Mouse (Mus musculus) liver, embryonic 15.5 days (tissue): ENCODE data around the gene Atraid. TPM values are rescaled to one million over a fixed set of nuclear protein-coding genes. Genes with fewer than 3 reads are reported as not detected.
"Not testable (repeated sequence)": the region's sequence is repeated elsewhere in the genome, so short reads cannot be mapped to it uniquely, and the experiment has no call there.

ENCODE experiments used
- ATAC-seq: fragments of 200-750 bp; cut with Nextera tagmentation; 2 replicates; pipeline ENCODE4 v1.8.0; 2017; ENCODE audit warnings: moderate number of reproducible peaks, mild to moderate bottlenecking, moderate library complexity; ENCODE audit not compliant: insufficient read depth
- H3K27ac ChIP-seq: fragments of 300-500 bp; sonication (generic); replicated peaks from 2 replicates; pipeline ENCODE4 v1.5.1; 2015; ENCODE audit warnings: mild to moderate bottlenecking, inconsistent platforms
- H3K27me3 ChIP-seq: fragments of 300-500 bp; sonication (generic); 2 replicates; pipeline ENCODE4 v1.6.1; 2015; ENCODE audit warnings: mild to moderate bottlenecking, inconsistent platforms
- H3K36me3 ChIP-seq: fragments of 300-500 bp; sonication (generic); replicated peaks from 2 replicates; pipeline ENCODE4 v1.6.1; 2015; ENCODE audit warnings: moderate library complexity, mild to moderate bottlenecking, inconsistent platforms
- H3K4me1 ChIP-seq: fragments of 300-500 bp; sonication (generic); replicated peaks from 2 replicates; pipeline ENCODE4 v1.6.1; 2015; ENCODE audit warnings: inconsistent platforms
- H3K4me2 ChIP-seq: fragments of 300-500 bp; sonication (generic); 2 replicates; pipeline ENCODE4 v1.6.1; 2015; ENCODE audit warnings: moderate library complexity, mild to moderate bottlenecking, inconsistent platforms
- H3K4me3 ChIP-seq: fragments of 300-500 bp; sonication (generic); replicated peaks from 2 replicates; pipeline ENCODE4 v1.5.1; 2015; ENCODE audit warnings: mild to moderate bottlenecking, inconsistent platforms
- H3K9ac ChIP-seq: fragments of 300-500 bp; sonication (generic); 2 replicates; pipeline ENCODE4 v1.6.1; 2015; ENCODE audit warnings: moderate library complexity, mild to moderate bottlenecking, inconsistent platforms
- H3K9me3 ChIP-seq: fragments of 300-500 bp; sonication (generic); replicated peaks from 2 replicates; pipeline ENCODE4 v1.6.1; 2016; ENCODE audit warnings: inconsistent platforms
- WGBS: fragments of 180-500 bp; shearing (Covaris S2); methylation state at CpG from one replicate; pipeline ENCODE4 v1.1.7; 2015; ENCODE audit warnings: mixed read lengths; ENCODE audit not compliant: insufficient replicate concordance; 5-methylcytosine and 5-hydroxymethylcytosine counted together
- polyA plus RNA-seq: library from polyadenylated mRNA; unstranded; fragments of >200 nt; fragmentation: Nextera tagmentation; extraction: Ambion mirVana; gene quantifications from 2 replicates; pipeline ENCODE4 v1.2.1, GENCODE M21; 2015

Gene Atraid
- polyA plus RNA-seq, 1 experiment from 2014 or later = 55.8 TPM

GRCm38 (mm10) chr5:31024641-31025040 lies 23.5 kb upstream of the Atraid start:
- H3K4me3 ChIP-seq = no peak overlapping the region
- no peaks in the 10 kb centered on the region for H3K36me3 ChIP-seq
- no peak overlapping the region for H3K27ac ChIP-seq
- H3K9me3 ChIP-seq = no peaks in the 10 kb centered on the region
- H3K9ac ChIP-seq = no peak overlapping the region
- H3K4me1 ChIP-seq = no peaks in the 10 kb centered on the region; the same call in 1 of the 2 replicates
- no peak for ATAC-seq
- H3K27me3 ChIP-seq = no peaks in the 10 kb centered on the region
- H3K4me2 ChIP-seq = no peak overlapping the region

DNA sequence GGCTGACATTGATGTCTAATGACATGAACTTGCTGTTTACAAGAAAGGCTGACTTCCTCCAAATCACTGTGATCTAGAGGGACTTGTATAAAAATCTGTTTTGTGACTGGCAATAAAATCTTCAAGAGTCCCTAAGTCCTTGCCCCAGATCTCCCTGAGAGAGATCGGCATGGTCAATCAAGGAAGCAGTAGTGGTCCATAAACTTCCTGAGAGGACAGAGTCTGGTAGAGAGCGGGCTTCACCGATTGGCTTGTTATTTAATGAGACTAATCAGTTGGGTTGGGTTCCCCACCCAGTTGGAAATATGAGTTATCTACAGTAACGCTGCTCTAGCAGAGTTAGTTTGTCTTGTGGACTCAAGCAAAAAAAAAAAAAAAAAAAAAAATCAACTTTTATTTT lies 17.2 kb upstream of the Atraid start:
- Histone ChIP-seq H3K4me3 (no peak overlapping the region), H3K9ac (no peak overlapping the region), H3K27me3 (no peaks in the 10 kb centered on the region), H3K4me2 (no peak overlapping the region), H3K27ac (no peak overlapping the region), H3K9me3 (no peaks in the 10 kb centered on the region), H3K36me3 (no peaks in the 10 kb centered on the region), H3K4me1 (no peaks in the 10 kb centered on the region)
- no peak for ATAC-seq
- WGBS = 44% methylated on average over 4 of the region's 4 CpGs

DNA sequence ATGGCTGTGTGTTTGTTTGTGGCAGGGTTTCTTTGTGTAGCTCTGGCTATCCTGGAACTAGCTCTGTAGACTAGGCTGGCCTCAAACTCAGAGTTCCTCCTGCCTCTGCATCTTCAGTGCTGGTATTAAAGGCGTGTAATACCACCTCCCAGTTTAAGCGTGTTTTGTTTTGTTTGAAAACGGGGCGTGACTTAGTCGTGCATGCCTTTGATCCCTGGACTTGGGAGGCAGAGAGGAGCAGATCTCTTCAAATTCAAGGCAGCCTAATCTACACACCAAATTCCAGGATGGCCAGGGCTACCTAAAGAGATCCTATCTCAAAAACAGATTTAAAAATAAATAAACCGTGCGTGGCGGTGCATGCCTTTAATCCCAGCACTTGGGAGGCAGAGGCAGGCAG lies 16.6 kb upstream of the Atraid start:
- 72% methylated on average over 8 of the region's 8 CpGs for WGBS
- H3K9me3 ChIP-seq = no peaks in the 10 kb centered on the region
- no peak overlapping the region for H3K4me3 ChIP-seq
- H3K36me3 ChIP-seq = no peaks in the 10 kb centered on the region
- H3K27ac ChIP-seq = no peak overlapping the region
- no peaks in the 10 kb centered on the region for H3K4me1 ChIP-seq
- no peaks in the 10 kb centered on the region for H3K27me3 ChIP-seq
- H3K9ac ChIP-seq = no peak overlapping the region
- ATAC-seq = no peak
- no peak overlapping the region for H3K4me2 ChIP-seq

GRCm38 (mm10) chr5:31034669-31035068 lies 13.4 kb upstream of the Atraid start:
- Histone ChIP-seq H3K27ac (no peak overlapping the region), H3K9ac (no peak overlapping the region), H3K4me1 (no peaks in the 10 kb centered on the region), H3K4me3 (no peak overlapping the region), H3K9me3 (no peaks in the 10 kb centered on the region), H3K4me2 (no peak overlapping the region), H3K27me3 (no peaks in the 10 kb centered on the region), H3K36me3 (peaks cover 3% of the 10 kb centered on the region; the same call in 1 of the 2 replicates)
- no peak for ATAC-seq
- 72% methylated on average over 6 of the region's 6 CpGs for whole genome bisulfite sequencing

- H3K27ac ChIP-seq, H3K9me3 ChIP-seq, H3K9ac ChIP-seq, H3K4me2 ChIP-seq, H3K4me1 ChIP-seq, H3K4me3 ChIP-seq, H3K27me3 ChIP-seq: not testable (repeated sequence)
- 75% methylated on average over 11 of the region's 11 CpGs for WGBS
- peak; percentile 57; the same call in 1 of the 2 replicates for ATAC-seq
- peaks cover 11% of the 10 kb centered on the region; the same call in 1 of the 2 replicates for H3K36me3 ChIP-seq
Observed at GRCm38 (mm10) chr5:31036556-31036955, 11.6 kb upstream of the Atraid start.

GRCm38 (mm10) chr5:31038171-31038845 lies 9.8 kb upstream of the Atraid start:
- Histone ChIP-seq H3K27me3 (no peaks in the 10 kb centered on the region), H3K36me3 (peaks cover 24% of the 10 kb centered on the region; the same call in 1 of the 2 replicates), H3K4me1 (no peaks in the 10 kb centered on the region), H3K9ac (no peak overlapping the region), H3K9me3 (no peaks in the 10 kb centered on the region), H3K27ac (no peak overlapping the region), H3K4me3 (no peak overlapping the region), H3K4me2 (no peak overlapping the region)
- no peak for ATAC-seq
- WGBS = 77% methylated on average over 7 of the region's 7 CpGs

DNA sequence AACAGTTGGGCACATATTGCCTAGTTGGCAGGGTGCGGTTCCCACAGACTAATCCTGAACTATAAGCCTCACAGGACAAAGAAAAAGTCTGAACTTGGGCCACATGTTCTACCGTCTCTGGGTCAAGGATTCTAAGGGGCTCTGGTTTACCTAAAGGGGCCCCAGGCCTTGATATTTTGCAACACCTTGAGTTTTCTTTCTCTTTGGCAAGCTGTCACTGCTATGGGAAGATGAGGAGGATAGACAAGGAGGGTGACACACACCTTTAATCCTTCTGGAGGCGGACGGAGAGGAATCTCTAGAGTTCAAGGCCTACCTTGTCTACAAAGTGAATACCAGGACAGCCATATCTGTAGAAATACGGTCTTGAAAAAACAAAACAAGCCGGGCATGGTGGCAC lies 1.7 kb upstream of the Atraid start:
- Histone ChIP-seq H3K4me1 (peaks cover 26% of the 10 kb centered on the region), H3K27ac (no peak overlapping the region), H3K4me3 (no peak overlapping the region), H3K9me3 (no peaks in the 10 kb centered on the region), H3K36me3 (0 out of 2 replicates have a peak, but pooled peaks cover 13% of the 10 kb centered on the region), H3K27me3 (no peaks in the 10 kb centered on the region), H3K9ac (no peak overlapping the region), H3K4me2 (no peak overlapping the region)
- ATAC-seq = no peak
- 83% methylated on average over 6 of the region's 6 CpGs for WGBS

DNA sequence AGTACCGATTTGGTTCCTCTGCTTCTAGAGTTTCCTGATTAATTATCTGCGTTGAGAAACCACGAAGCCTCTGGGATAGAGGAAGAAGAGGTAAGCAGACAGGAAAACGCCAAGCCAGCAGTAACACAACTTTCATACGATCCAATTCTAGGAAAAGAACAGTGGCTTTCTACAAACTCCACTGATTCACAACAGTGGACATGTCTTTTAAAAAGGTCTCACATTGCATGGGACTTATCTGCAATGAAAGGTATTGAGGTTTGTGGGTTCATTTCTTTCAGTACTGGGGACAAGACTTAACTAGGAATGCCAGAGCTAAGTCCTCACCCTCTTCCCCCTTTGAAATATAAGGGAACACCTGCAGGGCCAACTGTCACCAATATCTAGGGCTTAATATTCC lies 1.0 kb upstream of the Atraid start:
- Histone ChIP-seq H3K27me3 (no peaks in the 10 kb centered on the region), H3K9ac (peak overlapping the region; percentile 79), H3K27ac (no peak overlapping the region), H3K4me3 (peak overlapping the region; percentile 79), H3K4me2 (peak overlapping the region; percentile 92), H3K36me3 (0 out of 2 replicates have a peak, but pooled peaks cover 10% of the 10 kb centered on the region), H3K4me1 (peaks cover 26% of the 10 kb centered on the region), H3K9me3 (no peaks in the 10 kb centered on the region)
- ATAC-seq = no peak
- WGBS = 11% methylated on average over 5 of the region's 5 CpGs

DNA sequence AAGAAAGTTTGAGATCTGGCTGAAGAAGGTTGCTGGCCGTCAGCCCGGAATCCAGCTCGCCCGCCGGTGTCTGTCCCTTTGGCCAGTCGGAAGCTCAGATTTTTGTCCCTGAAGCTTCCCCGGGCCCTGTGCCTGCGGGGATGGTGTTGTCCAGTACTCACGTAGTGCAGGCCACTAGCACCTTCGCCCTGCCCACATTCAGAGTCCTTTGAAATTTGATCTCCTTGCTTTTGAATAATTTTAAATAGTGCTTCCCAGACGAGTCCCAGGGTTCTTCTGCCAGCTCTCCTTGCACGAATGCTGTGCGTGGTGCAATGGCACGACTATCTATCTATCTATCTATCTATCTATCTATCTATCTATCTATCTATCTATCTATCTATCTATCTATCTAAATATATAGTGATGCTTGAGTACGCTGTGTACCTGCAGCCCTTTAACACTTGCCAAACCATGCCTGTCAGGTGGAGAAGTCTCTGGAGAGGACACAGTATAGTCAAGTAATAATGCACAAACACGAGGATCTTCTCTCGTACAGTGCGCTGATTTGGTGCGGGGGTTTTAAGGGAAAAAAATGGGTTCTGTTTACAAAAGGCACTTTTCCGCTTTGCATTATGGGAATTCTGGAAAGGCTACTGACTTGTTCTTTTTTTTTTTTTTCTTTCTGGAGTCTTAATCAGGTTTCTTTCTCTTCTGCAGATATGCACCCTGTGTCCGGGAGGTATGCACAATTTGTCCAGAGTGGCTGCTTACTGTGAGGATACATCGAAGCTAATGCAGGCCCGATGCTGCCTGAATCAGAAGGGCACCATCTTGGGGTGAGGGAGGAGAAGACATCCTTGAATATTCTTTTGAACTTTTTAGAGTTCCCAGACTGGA lies 890 bp downstream of the Atraid start, which contains the start of gene Slc5a6:
Slc5a6 (minus strand) TSS at position 162 of the 879 bp plus-strand sequence.
- Histone ChIP-seq H3K27ac (peak within 1 kb of the TSS; percentile 92), H3K9ac (peak within 1 kb of the TSS; percentile 79), H3K36me3 (0 out of 2 replicates have a peak, but pooled peaks cover 5% of the 10 kb centered on the region), H3K9me3 (no peaks in the 10 kb centered on the region), H3K4me1 (peaks cover 29% of the 10 kb centered on the region), H3K4me3 (peak within 1 kb of the TSS; percentile 79), H3K4me2 (peak within 1 kb of the TSS; percentile 92), H3K27me3 (no peaks in the 10 kb centered on the region)
- under 1% methylated on average over 23 of the region's 23 CpGs for WGBS
- ATAC-seq = peak; percentile 17

DNA sequence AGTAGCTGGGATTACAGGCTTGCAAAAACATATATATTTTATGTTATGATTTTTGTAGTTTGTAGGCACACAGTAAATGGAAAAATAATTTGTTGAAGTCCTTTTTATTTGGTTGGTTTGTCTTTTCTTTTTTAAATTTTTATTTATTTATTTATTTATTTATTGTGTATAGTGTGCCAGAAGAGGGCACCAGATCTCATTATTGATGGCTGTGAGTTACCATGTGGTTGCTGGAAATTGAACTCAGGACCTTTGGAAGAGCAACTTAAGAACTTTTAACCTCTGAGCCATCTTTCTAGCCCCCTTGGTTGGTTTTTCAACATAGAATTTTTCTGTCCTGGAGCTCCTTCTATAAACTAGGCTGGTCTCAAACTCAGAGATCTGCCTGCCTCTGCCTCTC lies 2.3 kb downstream of the Atraid start:
- Histone ChIP-seq H3K27ac (no peak overlapping the region), H3K27me3 (no peaks in the 10 kb centered on the region), H3K9me3 (no peaks in the 10 kb centered on the region), H3K4me1 (peaks cover 42% of the 10 kb centered on the region), H3K9ac (no peak overlapping the region), H3K4me3 (no peak overlapping the region), H3K4me2 (no peak overlapping the region), H3K36me3 (0 out of 2 replicates have a peak, but pooled peaks cover 5% of the 10 kb centered on the region)
- ATAC-seq = no peak

DNA sequence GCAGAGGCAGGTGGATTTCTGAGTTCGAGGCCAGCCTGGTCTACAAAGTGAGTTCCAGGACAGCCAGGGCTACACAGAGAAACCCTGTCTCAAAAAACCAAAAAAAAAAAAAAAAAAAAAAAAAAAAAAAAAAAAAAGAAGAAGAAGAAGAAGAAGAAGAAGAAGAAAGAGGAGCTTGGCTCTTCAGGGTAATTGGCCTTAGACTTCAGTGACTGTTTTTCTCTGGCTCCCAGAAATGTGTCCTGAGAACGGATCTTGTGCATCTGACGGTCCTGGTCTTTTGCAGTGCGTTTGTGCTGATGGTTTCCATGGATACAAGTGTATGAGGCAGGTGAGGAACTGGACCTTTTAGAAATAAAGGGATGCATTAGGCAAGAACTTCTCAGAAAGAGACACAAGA lies 5.6 kb downstream of the Atraid start:
- 74% methylated on average over 4 of the region's 4 CpGs for WGBS

More for the DNA sequence above, 5.6 kb downstream of the Atraid start:
- ATAC-seq, H3K27me3 ChIP-seq, H3K9me3 ChIP-seq: not testable (repeated sequence)
- Histone ChIP-seq H3K4me1 (peaks cover 34% of the 10 kb centered on the region), H3K36me3 (peaks cover 16% of the 10 kb centered on the region), H3K4me2 (peak overlapping the region; percentile 100), H3K4me3 (peak overlapping the region; percentile 73), H3K27ac (peak overlapping the region; percentile 61; the same call in 1 of the 2 replicates), H3K9ac (peak overlapping the region; percentile 71; the same call in 1 of the 2 replicates)
